Mouse (Mus musculus) heart, postnatal 0 days (tissue): Measurements from ENCODE around the gene Gm28053. TPM values are rescaled to one million over a fixed set of nuclear protein-coding genes. Genes with fewer than 3 reads are reported as not detected.

Experiments
- ATAC-seq: fragments of 200-750 bp; cut with Nextera tagmentation; 2 replicates; pipeline ENCODE4 v1.8.0; 2017; ENCODE audit warnings: low read depth, moderate number of reproducible peaks, moderate library complexity; ENCODE audit not compliant: insufficient read depth
- DNase-seq: peaks from one replicate; pipeline ENCODE4 v3.0.0-alpha.2; 2016; ENCODE audit warnings: low spot score
- H3K27ac ChIP-seq: fragments of 300-500 bp; sonication (generic); 2 replicates; pipeline ENCODE4 v1.5.1; 2014; ENCODE audit warnings: low read depth, mild to moderate bottlenecking
- H3K27me3 ChIP-seq: fragments of 300-500 bp; sonication (generic); 2 replicates; pipeline ENCODE4 v1.6.1; 2014; ENCODE audit warnings: low read length, mixed read lengths; ENCODE audit not compliant: control insufficient read depth, insufficient read depth
- H3K36me3 ChIP-seq: fragments of 300-500 bp; sonication (generic); replicated peaks from 2 replicates; pipeline ENCODE4 v1.6.1; 2014; ENCODE audit warnings: low read length, mixed read lengths; ENCODE audit not compliant: control insufficient read depth, insufficient read depth
- H3K4me1 ChIP-seq: fragments of 300-500 bp; sonication (generic); 2 replicates; pipeline ENCODE4 v1.6.1; 2014; ENCODE audit warnings: antibody characterized with exemption; ENCODE audit not compliant: control insufficient read depth, insufficient read depth
- H3K4me2 ChIP-seq: fragments of 300-500 bp; sonication (generic); 2 replicates; pipeline ENCODE4 v1.6.1; 2014; ENCODE audit warnings: low read depth, mild to moderate bottlenecking, low read length, moderate library complexity
- H3K4me3 ChIP-seq: fragments of 300-500 bp; sonication (generic); 2 replicates; pipeline ENCODE4 v1.5.1; 2014; ENCODE audit warnings: low read depth, low read length
- H3K9ac ChIP-seq: fragments of 300-500 bp; sonication (generic); replicated peaks from 2 replicates; pipeline ENCODE4 v1.6.1; 2014; ENCODE audit warnings: low read depth, low read length, mixed read lengths
- H3K9me3 ChIP-seq: fragments of 300-500 bp; sonication (generic); replicated peaks from 2 replicates; pipeline ENCODE4 v1.6.1; 2016; ENCODE audit warnings: low read length; ENCODE audit not compliant: control insufficient read depth
- CTCF ChIP-seq: IDR thresholded peaks from 2 replicates; pipeline ENCODE4 v1.5.1; 2016; ENCODE audit warnings: antibody characterized with exemption, control low read depth, low read depth
- EP300 ChIP-seq: IDR thresholded peaks from 2 replicates; pipeline ENCODE4 v1.6.1; 2016; ENCODE audit warnings: antibody characterized with exemption, low read depth
- WGBS: fragments of 180-500 bp; shearing (Covaris S2); extraction: QIAGEN DNeasy Blood & Tissue Kit; methylation state at CpG from one replicate; pipeline ENCODE4 v1.1.7; 2014; 5-methylcytosine and 5-hydroxymethylcytosine counted together
- polyA plus RNA-seq: library from polyadenylated mRNA; unstranded; fragments of >200 nt; fragmentation: Nextera tagmentation; extraction: Ambion mirVana; gene quantifications from 2 replicates; pipeline ENCODE4 v1.2.1, GENCODE M21; 2015
- total RNA-seq: library from RNA; depleted of rRNA; stranded (reverse); fragments of >200 nt; gene quantifications from 2 replicates; pipeline ENCODE4 v1.2.3, GENCODE M21; 2014; ENCODE audit warnings: low replicate concordance

The Gm28053 gene
- total and polyA plus RNA-seq, 2 experiments from 2014 or later = 4.1 TPM; not detected in 1

- WGBS = 0% methylated on average over 1 of the region's 1 CpGs
- H3K4me1 ChIP-seq = peaks cover 9% of the 10 kb centered on the region
- peak; percentile 67; the same call in 1 of the 2 replicates for ATAC-seq
- H3K9me3 ChIP-seq = no peaks in the 10 kb centered on the region
- DNase-seq = peak; percentile 60
- H3K4me2 ChIP-seq = no peak overlapping the region; the same call in 1 of the 2 replicates
- H3K27me3 ChIP-seq = no peaks in the 10 kb centered on the region
- H3K4me3 ChIP-seq = no peak overlapping the region
- no peak overlapping the region for H3K27ac ChIP-seq
- no peak for TF ChIP-seq EP300
- TF ChIP-seq CTCF = no peak
- no peaks in the 10 kb centered on the region for H3K36me3 ChIP-seq
- H3K9ac ChIP-seq = no peak overlapping the region
These were observed 7.1 kb downstream of the Gm28053 start for GRCm38 (mm10) chr6:48725476-48725875.

GRCm38 (mm10) chr6:48727761-48728160 lies 9.4 kb downstream of the Gm28053 start:
- Histone ChIP-seq H3K4me2 (no peak overlapping the region), H3K27me3 (no peaks in the 10 kb centered on the region)
- WGBS = 76% methylated on average over 5 of the region's 5 CpGs

GRCm38 (mm10) chr6:48732864-48733304 lies 14.5 kb downstream of the Gm28053 start:
- Histone ChIP-seq H3K27me3 (no peaks in the 10 kb centered on the region), H3K4me3 (no peak overlapping the region), H3K9ac (no peak overlapping the region), H3K36me3 (no peaks in the 10 kb centered on the region), H3K9me3 (no peaks in the 10 kb centered on the region), H3K4me2 (no peak overlapping the region), H3K4me1 (no peaks in the 10 kb centered on the region), H3K27ac (peak overlapping the region; percentile 26; the same call in 1 of the 2 replicates)
- WGBS = 39% methylated on average over 8 of the region's 8 CpGs
- TF ChIP-seq EP300 = no peak
- TF ChIP-seq CTCF = no peak
- DNase-seq (no peak), ATAC-seq (no peak)

More at GRCm38 (mm10) chr6:48727761-48728160, 9.4 kb downstream of the Gm28053 start:
- Histone ChIP-seq H3K4me1 (peaks cover 9% of the 10 kb centered on the region), H3K4me3 (no peak overlapping the region), H3K27ac (no peak overlapping the region), H3K9ac (no peak overlapping the region), H3K9me3 (no peaks in the 10 kb centered on the region), H3K36me3 (no peaks in the 10 kb centered on the region)
- no peak for TF ChIP-seq CTCF
- TF ChIP-seq EP300 = no peak
- DNase-seq = no peak
- ATAC-seq = no peak

GRCm38 (mm10) chr6:48733660-48734059 lies 15.3 kb downstream of the Gm28053 start:
- DNase-seq (no peak), ATAC-seq (no peak)
- Histone ChIP-seq H3K36me3 (no peaks in the 10 kb centered on the region), H3K4me3 (no peak overlapping the region), H3K27ac (no peak overlapping the region), H3K4me2 (no peak overlapping the region), H3K4me1 (no peaks in the 10 kb centered on the region), H3K9ac (no peak overlapping the region), H3K9me3 (no peaks in the 10 kb centered on the region), H3K27me3 (no peaks in the 10 kb centered on the region)
- TF ChIP-seq EP300 (no peak), CTCF (no peak)
- WGBS = 77% methylated on average over 1 of the region's 1 CpGs

- Histone ChIP-seq H3K9ac (no peak overlapping the region), H3K4me1 (0 out of 2 replicates have a peak, but pooled peaks cover 5% of the 10 kb centered on the region), H3K4me2 (no peak overlapping the region), H3K36me3 (no peaks in the 10 kb centered on the region), H3K27ac (no peak overlapping the region), H3K4me3 (no peak overlapping the region), H3K27me3 (peaks cover 12% of the 10 kb centered on the region; the same call in 1 of the 2 replicates), H3K9me3 (no peaks in the 10 kb centered on the region)
- ATAC-seq (no peak), DNase-seq (no peak)
- 58% methylated on average over 2 of the region's 2 CpGs for WGBS
- TF ChIP-seq EP300 (no peak), CTCF (no peak)
These were observed 18.6 kb downstream of the Gm28053 start for GRCm38 (mm10) chr6:48737053-48737452.

GRCm38 (mm10) chr6:48737688-48738087 lies 19.3 kb downstream of the Gm28053 start:
- no peak overlapping the region for H3K9ac ChIP-seq
- WGBS = 70% methylated on average over 5 of the region's 5 CpGs
- H3K27ac ChIP-seq = no peak overlapping the region
- peaks cover 7% of the 10 kb centered on the region; the same call in 1 of the 2 replicates for H3K4me1 ChIP-seq
- no peak for TF ChIP-seq EP300
- TF ChIP-seq CTCF = no peak
- H3K4me2 ChIP-seq = no peak overlapping the region
- DNase-seq (no peak), ATAC-seq (no peak)
- H3K27me3 ChIP-seq = peaks cover 19% of the 10 kb centered on the region
- no peaks in the 10 kb centered on the region for H3K9me3 ChIP-seq
- H3K36me3 ChIP-seq = no peaks in the 10 kb centered on the region
- no peak overlapping the region for H3K4me3 ChIP-seq
